Mouse (Mus musculus): Measurements from ENCODE around the gene Olfr849. TPM values are rescaled to one million over a fixed set of nuclear protein-coding genes. Genes with fewer than 3 reads are reported as not detected.

Gene Olfr849
- not detected in 2 replicates for polyA plus RNA-seq (2014; fragmentation: Nextera tagmentation; extraction: Ambion mirVana)

DNA sequence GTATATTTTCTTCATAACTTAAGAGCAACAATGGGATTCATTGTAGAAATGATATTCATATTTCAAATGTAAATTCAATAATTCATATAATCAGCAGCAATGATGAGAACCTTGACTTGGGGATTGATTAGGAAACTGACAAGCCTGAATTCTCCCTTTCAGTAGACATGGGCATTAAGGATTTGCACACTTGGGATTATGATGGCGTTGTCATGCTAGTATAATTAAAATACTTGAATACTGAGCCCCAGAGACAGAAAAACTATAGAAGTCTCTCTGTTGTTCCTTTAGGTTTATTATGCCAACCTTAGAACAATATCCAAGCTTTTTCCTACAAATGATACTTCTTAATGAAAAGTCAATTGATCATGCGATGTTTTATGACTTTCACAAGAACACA lies at the start of gene Olfr849:
Gene Olfr849, plus strand, starts transcription at position 301 of the 400 bp plus-strand sequence.
- H3K27ac ChIP-seq (ENCODE audit: low read depth, low read length): no peak within 1 kb of the TSS
- H3K4me2 ChIP-seq: no peak within 1 kb of the TSS
- no peaks in the 10 kb centered on the region for H3K27me3 ChIP-seq (replicated peaks; ENCODE audit: control insufficient read depth, insufficient read depth, low read length)
- no peaks in the 10 kb centered on the region for H3K4me1 ChIP-seq (replicated peaks; ENCODE audit: control insufficient read depth, insufficient read depth, low read length)
- no peak within 1 kb of the TSS for H3K4me3 ChIP-seq (ENCODE audit: low read depth, low read length)
- ATAC-seq (replicated peaks; ENCODE audit: low FRiP score): no peak
- H3K9me3 ChIP-seq (ENCODE audit: control insufficient read depth, low read length): peaks cover 8% of the 10 kb centered on the region
- no peak for DNase-seq (ENCODE audit: low spot score)
- 70% methylated on average over 2 of the region's 2 CpGs for WGBS
- H3K9ac ChIP-seq (ENCODE audit: low read depth, low read length): no peak within 1 kb of the TSS
- no peaks in the 10 kb centered on the region for H3K36me3 ChIP-seq (ENCODE audit: control insufficient read depth, insufficient read depth, low read length)

DNA sequence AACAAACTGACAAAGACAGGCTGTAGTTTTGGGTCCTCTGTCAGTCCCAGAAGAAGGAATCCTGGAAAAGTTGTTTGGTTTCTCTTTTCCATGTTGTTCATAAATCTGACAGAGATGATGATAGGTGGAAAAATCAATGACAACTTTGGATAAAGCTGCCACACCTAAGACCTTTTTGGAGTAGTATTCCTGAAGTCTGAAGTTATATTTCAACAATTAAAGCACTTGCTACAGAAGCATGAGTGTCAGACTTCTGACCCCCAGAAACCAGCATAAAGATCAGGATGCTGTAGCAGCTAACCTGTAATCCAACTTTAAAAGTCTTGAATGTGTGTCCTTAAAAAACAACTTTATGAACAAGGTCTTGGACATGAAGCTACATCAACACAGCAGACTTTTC lies 38.1 kb downstream of the Olfr849 start, which contains the start of gene Olfr850:
Gene Olfr850, minus strand, starts transcription at position 101 of the 400 bp plus-strand sequence.
- H3K36me3 ChIP-seq (ENCODE audit: control insufficient read depth, insufficient read depth, low read length): no peaks in the 10 kb centered on the region
- H3K27ac ChIP-seq (ENCODE audit: low read depth, low read length): no peak within 1 kb of the TSS
- H3K4me1 ChIP-seq (replicated peaks; ENCODE audit: control insufficient read depth, insufficient read depth, low read length): no peaks in the 10 kb centered on the region
- H3K9me3 ChIP-seq (ENCODE audit: control insufficient read depth, low read length): no peaks in the 10 kb centered on the region
- DNase-seq (ENCODE audit: low spot score) (no peak), ATAC-seq (replicated peaks; ENCODE audit: low FRiP score) (no peak)
- H3K4me3 ChIP-seq (ENCODE audit: low read depth, low read length): no peak within 1 kb of the TSS
- H3K27me3 ChIP-seq (replicated peaks; ENCODE audit: control insufficient read depth, insufficient read depth, low read length): no peaks in the 10 kb centered on the region
- H3K4me2 ChIP-seq: no peak within 1 kb of the TSS
- no peak within 1 kb of the TSS for H3K9ac ChIP-seq (ENCODE audit: low read depth, low read length)

DNA sequence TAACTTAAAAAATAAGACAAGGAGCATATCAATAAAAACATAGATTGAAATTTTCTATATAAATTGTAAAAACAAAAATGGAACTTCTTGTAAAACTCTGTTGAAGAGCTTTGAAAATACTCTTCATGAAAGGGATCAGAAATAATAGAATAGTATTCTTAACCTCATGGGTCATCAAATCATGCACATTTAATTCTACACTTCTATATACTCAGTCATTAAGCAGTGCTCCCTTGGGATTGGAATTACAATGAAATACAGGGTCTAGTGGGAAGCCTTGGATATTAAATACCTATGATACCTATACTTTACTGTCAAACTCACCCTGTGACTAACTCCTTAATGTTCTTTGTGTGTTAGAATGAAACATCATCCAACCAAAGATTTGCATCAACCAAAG lies 52.9 kb downstream of the Olfr849 start, which contains the start of gene Olfr851:
Gene Olfr851, plus strand, starts transcription at position 301 of the 400 bp plus-strand sequence.
- Histone ChIP-seq H3K27ac (ENCODE audit: low read depth, low read length) (no peak within 1 kb of the TSS), H3K27me3 (replicated peaks; ENCODE audit: control insufficient read depth, insufficient read depth, low read length) (no peaks in the 10 kb centered on the region), H3K4me3 (ENCODE audit: low read depth, low read length) (no peak within 1 kb of the TSS), H3K9ac (ENCODE audit: low read depth, low read length) (no peak within 1 kb of the TSS), H3K9me3 (ENCODE audit: control insufficient read depth, low read length) (peaks cover 4% of the 10 kb centered on the region; the same call in 1 of the 2 replicates), H3K4me2 (no peak within 1 kb of the TSS), H3K36me3 (ENCODE audit: control insufficient read depth, insufficient read depth, low read length) (no peaks in the 10 kb centered on the region), H3K4me1 (replicated peaks; ENCODE audit: control insufficient read depth, insufficient read depth, low read length) (no peaks in the 10 kb centered on the region)
- ATAC-seq (replicated peaks; ENCODE audit: low FRiP score): no peak
- DNase-seq (ENCODE audit: low spot score): no peak

Other genes with a start within 250 kb of the Olfr849 start
- not detected in 2 replicates for gene Olfr843, start 188.3 kb upstream of the Olfr849 start, polyA plus RNA-seq (2014; fragmentation: Nextera tagmentation; extraction: Ambion mirVana)
- not detected in 2 replicates for gene Olfr844, start 123.9 kb upstream of the Olfr849 start, polyA plus RNA-seq (2014; fragmentation: Nextera tagmentation; extraction: Ambion mirVana)
- gene Olfr845, start 103.8 kb upstream of the Olfr849 start, polyA plus RNA-seq (2014; fragmentation: Nextera tagmentation; extraction: Ambion mirVana): not detected in 2 replicates
- not detected in 2 replicates for gene Olfr846, start 76.3 kb upstream of the Olfr849 start, polyA plus RNA-seq (2014; fragmentation: Nextera tagmentation; extraction: Ambion mirVana)
- gene Olfr847, start 61.6 kb upstream of the Olfr849 start, polyA plus RNA-seq (2014; fragmentation: Nextera tagmentation; extraction: Ambion mirVana): not detected in 2 replicates
- not detected in 2 replicates for gene Olfr850, start 38.0 kb downstream of the Olfr849 start, polyA plus RNA-seq (2014; fragmentation: Nextera tagmentation; extraction: Ambion mirVana)
- not detected in 2 replicates for gene Olfr851, start 53.0 kb downstream of the Olfr849 start, polyA plus RNA-seq (2014; fragmentation: Nextera tagmentation; extraction: Ambion mirVana)
- gene Olfr853, start 100.8 kb downstream of the Olfr849 start, polyA plus RNA-seq (2014; fragmentation: Nextera tagmentation; extraction: Ambion mirVana): not detected in 2 replicates
- not detected in 2 replicates for gene Olfr854, start 127.1 kb downstream of the Olfr849 start, polyA plus RNA-seq (2014; fragmentation: Nextera tagmentation; extraction: Ambion mirVana)
- gene Olfr855, start 142.4 kb downstream of the Olfr849 start, polyA plus RNA-seq (2014; fragmentation: Nextera tagmentation; extraction: Ambion mirVana): not detected in 2 replicates
- gene Zfp317, start 181.8 kb downstream of the Olfr849 start, polyA plus RNA-seq (2014; fragmentation: Nextera tagmentation; extraction: Ambion mirVana): 23.7 and 28.4 TPM in 2 replicates